Mouse (Mus musculus) urinary bladder, postnatal 36 days (tissue): ENCODE measurements around the gene Pcsk5.

Experiments
- DNase-seq, 2 experiments: peaks; one replicate each; pipeline ENCODE4 v3.0.0; 2022; ENCODE audit warnings: low spot score in 2 of 2, mixed read lengths in 1 of 2

Pcsk5 gene

GRCm38 (mm10) chr19:17806626-17807025 lies 30.8 kb downstream of the Pcsk5 start:
- DNase-seq, result no peak

GRCm38 (mm10) chr19:17800798-17801197 lies 36.6 kb downstream of the Pcsk5 start:
- peak in 1 of 2 experiments; percentile 3 for DNase-seq

- DNase-seq, result no peak
Observed at GRCm38 (mm10) chr19:17799419-17800185, 37.8 kb downstream of the Pcsk5 start.

- no peak for DNase-seq
Observed at GRCm38 (mm10) chr19:17793457-17793856, 44.0 kb downstream of the Pcsk5 start.

GRCm38 (mm10) chr19:17791485-17792052 lies 45.9 kb downstream of the Pcsk5 start:
- DNase-seq, result no peak

- peak in 1 of 2 experiments; percentile 36 for DNase-seq
Observed at GRCm38 (mm10) chr19:17788617-17789317, 48.7 kb downstream of the Pcsk5 start.

- DNase-seq, result peak in 1 of 2 experiments; percentile 2
Observed at GRCm38 (mm10) chr19:17786744-17787143, 50.7 kb downstream of the Pcsk5 start.

GRCm38 (mm10) chr19:17784401-17785192 lies 52.8 kb downstream of the Pcsk5 start:
- DNase-seq, result no peak

- DNase-seq, result no peak
Observed at GRCm38 (mm10) chr19:17783231-17783630, 54.2 kb downstream of the Pcsk5 start.

GRCm38 (mm10) chr19:17781323-17781722 lies 56.1 kb downstream of the Pcsk5 start:
- DNase-seq, result no peak

GRCm38 (mm10) chr19:17775943-17776342 lies 61.5 kb downstream of the Pcsk5 start:
- no peak for DNase-seq

GRCm38 (mm10) chr19:17775097-17775496 lies 62.3 kb downstream of the Pcsk5 start:
- DNase-seq, result no peak

- no peak for DNase-seq
Observed at GRCm38 (mm10) chr19:17774061-17774460, 63.4 kb downstream of the Pcsk5 start.

GRCm38 (mm10) chr19:17769610-17770399 lies 67.6 kb downstream of the Pcsk5 start:
- no peak for DNase-seq

GRCm38 (mm10) chr19:17765001-17765400 lies 72.4 kb downstream of the Pcsk5 start:
- DNase-seq, result no peak

- DNase-seq, result no peak
Observed at GRCm38 (mm10) chr19:17762740-17763139, 74.7 kb downstream of the Pcsk5 start.

- no peak for DNase-seq
Observed at GRCm38 (mm10) chr19:17761678-17762077, 75.8 kb downstream of the Pcsk5 start.

- DNase-seq, result no peak
Observed at GRCm38 (mm10) chr19:17752841-17753240, 84.6 kb downstream of the Pcsk5 start.

GRCm38 (mm10) chr19:17748331-17748730 lies 89.1 kb downstream of the Pcsk5 start:
- DNase-seq, result peak in 1 of 2 experiments; percentile 9

GRCm38 (mm10) chr19:17745380-17745779 lies 92.1 kb downstream of the Pcsk5 start:
- DNase-seq, result no peak

- DNase-seq, result no peak
Observed at GRCm38 (mm10) chr19:17744474-17745069, 92.9 kb downstream of the Pcsk5 start.
